In the genomic region with DNA sequence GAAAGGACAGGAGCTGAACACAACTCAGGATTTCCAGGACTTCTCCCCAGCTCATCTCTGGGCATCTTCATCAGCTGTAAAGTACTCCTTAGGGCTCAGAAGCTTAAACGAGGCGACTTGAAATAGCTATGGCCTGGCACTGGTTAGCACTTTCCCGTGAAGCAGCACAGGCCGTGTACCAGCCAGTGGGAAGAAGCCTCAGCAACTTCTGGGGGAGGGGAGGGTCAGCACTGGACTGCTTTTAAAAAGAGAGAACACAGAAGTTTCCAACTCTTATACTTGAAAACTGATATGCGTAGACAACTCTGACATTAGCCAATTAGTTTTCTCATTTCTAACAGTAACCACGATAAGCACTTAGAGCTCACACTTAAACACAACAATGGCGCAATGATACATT, we compare ENCODE assay signal across 8 mouse cellular contexts. TPM values are rescaled to one million over a fixed set of nuclear protein-coding genes. Genes with fewer than 3 reads are reported as not detected.
DNase-seq lines count a peak whose midpoint lies in the region; ATAC-seq and TF ChIP-seq lines count a peak whose summit lies in the region.

No protein-coding gene starts in this region.

- peaks cover 8% of the 10 kb centered on the region for H3K4me1 ChIP-seq in heart, adult 2 months (ENCODE audit: control insufficient read depth, insufficient read depth, low read length)
- H3K4me1 ChIP-seq in cortical plate, adult 2 months (ENCODE audit: control insufficient read depth, insufficient read depth, low read length) = no peaks in the 10 kb centered on the region
- H3K4me1 ChIP-seq in hindbrain, embryonic 15.5 days (replicated peaks) = peaks cover 20% of the 10 kb centered on the region
- H3K4me1 ChIP-seq in midbrain, embryonic 11.5 days (ENCODE audit: control insufficient read depth, insufficient read depth, low read length) = peaks cover 15% of the 10 kb centered on the region

- 24% methylated on average over 7 of the region's 7 CpGs for WGBS in heart, adult 2 months
- WGBS in hindbrain, embryonic 15.5 days = 47% methylated on average over 7 of the region's 7 CpGs
- 54% methylated on average over 7 of the region's 7 CpGs for WGBS in midbrain, embryonic 11.5 days

- no peaks in the 10 kb centered on the region for H3K27me3 ChIP-seq in heart, adult 2 months (ENCODE audit: control insufficient read depth, insufficient read depth, low read length)
- no peaks in the 10 kb centered on the region for H3K27me3 ChIP-seq in hindbrain, embryonic 15.5 days
- H3K27me3 ChIP-seq in midbrain, embryonic 11.5 days (ENCODE audit: control insufficient read depth, insufficient read depth, low read length) = no peaks in the 10 kb centered on the region

- peaks cover 17% of the 10 kb centered on the region for H3K36me3 ChIP-seq in heart, adult 2 months (ENCODE audit: control insufficient read depth, insufficient read depth, low read length)
- H3K36me3 ChIP-seq in hindbrain, embryonic 15.5 days = no peaks in the 10 kb centered on the region
- no peaks in the 10 kb centered on the region for H3K36me3 ChIP-seq in midbrain, embryonic 11.5 days (ENCODE audit: control insufficient read depth, insufficient read depth, low read length)

- peak overlapping the region; percentile 57 for H3K9ac ChIP-seq in heart, adult 2 months (ENCODE audit: low read depth, low read length)
- no peak overlapping the region for H3K9ac ChIP-seq in hindbrain, embryonic 15.5 days
- H3K9ac ChIP-seq in midbrain, embryonic 11.5 days (ENCODE audit: low read length) = no peak overlapping the region

- no peaks in the 10 kb centered on the region for H3K9me3 ChIP-seq in hindbrain, embryonic 15.5 days
- H3K9me3 ChIP-seq in midbrain, embryonic 11.5 days (ENCODE audit: control insufficient read depth, low read length) = no peaks in the 10 kb centered on the region

- peaks cover 4% of the 10 kb centered on the region; the same call in 1 of the 2 replicates for H3K79me2 ChIP-seq in heart, adult 2 months (replicated peaks; ENCODE audit: control insufficient read depth, insufficient read depth, low read length)

- peak overlapping the region; percentile 72 for H3K4me2 ChIP-seq in hindbrain, embryonic 15.5 days
- H3K4me2 ChIP-seq in midbrain, embryonic 11.5 days = peak overlapping the region; percentile 61; the same call in 1 of the 2 replicates

- no peak for TF ChIP-seq CTCF in heart, adult 2 months (IDR thresholded peaks at IDR 0.05)
- TF ChIP-seq CTCF in cortical plate, adult 2 months (IDR thresholded peaks at IDR 0.05; ENCODE audit: extremely low read depth, insufficient read depth, low read length) = no peak

- intact Hi-C loops in heart, adult 2 months (cut with DNase I) = loop anchor here (5.0 kb wide), 1 partner anchor 204 kb away; a partner anchor contains a TSS

- ATAC-seq in hindbrain, embryonic 15.5 days (ENCODE audit: low FRiP score, low read depth) = no peak
- no peak for ATAC-seq in midbrain, embryonic 11.5 days (ENCODE audit: low FRiP score)
- no peak for ATAC-seq in erythroblast, adult 5-6 weeks (replicated peaks; ENCODE audit: low FRiP score, poor library complexity, severe bottlenecking)

- H3K27ac ChIP-seq in heart, adult 2 months = peak overlapping the region; percentile 99
- no peak overlapping the region for H3K27ac ChIP-seq in cortical plate, adult 2 months (ENCODE audit: insufficient read depth, low read length)
- no peak overlapping the region for H3K27ac ChIP-seq in hindbrain, embryonic 15.5 days (replicated peaks)
- H3K27ac ChIP-seq in midbrain, embryonic 11.5 days (ENCODE audit: low read depth, low read length) = no peak overlapping the region

- DNase-seq in heart, adult 2 months = peak in 1 of 2 experiments; percentile 17
- no peak for DNase-seq in heart, adult 9 months (ENCODE audit: low spot score in 2 of 2)
- DNase-seq in midbrain, embryonic 11.5 days (ENCODE audit: low spot score, missing footprints) = no peak
- DNase-seq in cerebellum, adult 8-10 months = no peak
- DNase-seq in frontal cortex, postnatal 10 days (ENCODE audit: low spot score in 2 of 2) = no peak

- no peak for TF ChIP-seq EP300 in heart, adult 2 months (IDR thresholded peaks at IDR 0.05; ENCODE audit: insufficient read depth, low read depth, low read length)

- no peak for TF ChIP-seq POLR2A in heart, adult 2 months (IDR thresholded peaks at IDR 0.05; ENCODE audit: insufficient read depth, low read depth, low read length)
- TF ChIP-seq POLR2A in cortical plate, adult 2 months (IDR thresholded peaks at IDR 0.05; ENCODE audit: extremely low read depth, insufficient read depth, low read length) = no peak

- H3K4me3 ChIP-seq in heart, adult 2 months = peak overlapping the region; percentile 97
- H3K4me3 ChIP-seq in cortical plate, adult 2 months (ENCODE audit: insufficient read depth, low read length) = peak overlapping the region; percentile 4; the same call in 1 of the 2 replicates
- peak overlapping the region; percentile 92 for H3K4me3 ChIP-seq in hindbrain, embryonic 15.5 days
- H3K4me3 ChIP-seq in midbrain, embryonic 11.5 days (ENCODE audit: low read depth, low read length) = no peak overlapping the region

RNA-seq across cellular contexts. Expression of a gene that starts 2.5 kb away (rescaled TPM):
- 100 to 1,000 TPM; 214 to 235 TPM for total RNA-seq in heart, adult 2 months (2021)
- 34.0 and 74.8 TPM in 2 replicates for polyA plus RNA-seq in heart, adult 2 months (2012; rRNA removed)
- polyA plus RNA-seq in cortical plate, adult 2 months (2012; rRNA removed) = 58.5 and 58.7 TPM in 2 replicates
- polyA plus RNA-seq in hindbrain, embryonic 15.5 days (2015; fragmentation: Nextera tagmentation; extraction: Ambion mirVana) = 71.6 and 74.6 TPM in 2 replicates
- polyA plus RNA-seq in midbrain, embryonic 11.5 days (2014; fragmentation: Nextera tagmentation; extraction: Ambion mirVana) = 70.0 and 75.2 TPM in 2 replicates
- total RNA-seq in erythroblast, adult 5-6 weeks (2015; ENCODE audit: low replicate concordance) = 25.7 and 51.9 TPM in 2 replicates
- total RNA-seq in erythroblast, adult 5-6 weeks (2017; ENCODE audit: low replicate concordance) = 16.0 and 27.5 TPM in 2 replicates
